Comparison of ENCODE assay signal across 18 mouse cellular contexts in genomic region chr3:121294200-121294599, GRCm38 (mm10). TPM values are rescaled to one million over a fixed set of nuclear protein-coding genes. Genes with fewer than 3 reads are reported as not detected.
DNase-seq lines count a peak whose midpoint lies in the region; ATAC-seq and TF ChIP-seq lines count a peak whose summit lies in the region.
"Had no signal": no experiment of that assay in that cellular context is flagged by ENCODE, and none has a peak within 500 bp of the region (broad histone marks: within the 10 kb centered on the region; RNA-seq: fewer than 3 reads in every experiment).

No protein-coding gene starts in this region.

- no peaks in the 10 kb centered on the region for H3K4me1 ChIP-seq in hindbrain, postnatal 0 days (ENCODE audit: insufficient read depth, low read length)
- H3K4me1 ChIP-seq in hindbrain, embryonic 14.5 days (replicated peaks; ENCODE audit: control insufficient read depth, insufficient read depth, low read length) = peaks cover 3% of the 10 kb centered on the region; the same call in 1 of the 2 replicates
- 0 out of 2 replicates have a peak, but pooled peaks cover 3% of the 10 kb centered on the region for H3K4me1 ChIP-seq in lung, embryonic 14.5 days (ENCODE audit: insufficient read depth)
- H3K4me1 ChIP-seq in CH12.LX (ENCODE audit: control insufficient read depth in 1 of 2, insufficient read depth in 2 of 2) = peaks cover 0 to 19% of the 10 kb centered on the region in 2 experiments; a peak in 2 of 4 replicates

- no peak for TF ChIP-seq EP300 in CH12.LX (IDR thresholded peaks at IDR 0.05; ENCODE audit: low read length)

- no peak overlapping the region for H3K9ac ChIP-seq in hindbrain, postnatal 0 days (replicated peaks; ENCODE audit: low read length)
- no peak overlapping the region for H3K9ac ChIP-seq in hindbrain, embryonic 14.5 days
- no peak overlapping the region for H3K9ac ChIP-seq in lung, embryonic 14.5 days
- no peak overlapping the region for H3K9ac ChIP-seq in CH12.LX (ENCODE audit: insufficient read depth, low read depth)
- H3K9ac ChIP-seq: kidney, embryonic 15.5 days; lung, embryonic 15.5 days; midbrain, embryonic 13.5 days had no signal

- H3K79me2 ChIP-seq in CH12.LX (replicated peaks; ENCODE audit: control insufficient read depth, extremely low read depth, insufficient read depth, poor library complexity, severe bottlenecking) = 0 out of 2 replicates have a peak, but pooled peaks cover 6% of the 10 kb centered on the region

- no peak overlapping the region for H3K27ac ChIP-seq in hindbrain, postnatal 0 days
- H3K27ac ChIP-seq in hindbrain, embryonic 14.5 days = no peak overlapping the region
- no peak overlapping the region for H3K27ac ChIP-seq in lung, embryonic 14.5 days (ENCODE audit: low read depth)
- H3K27ac ChIP-seq in CH12.LX (ENCODE audit: insufficient read depth, low read depth) = no peak overlapping the region
- H3K27ac ChIP-seq: forebrain, embryonic 10.5 days; kidney, embryonic 15.5 days; lung, embryonic 15.5 days; midbrain, embryonic 13.5 days had no signal

- H3K27me3 ChIP-seq in hindbrain, postnatal 0 days (ENCODE audit: insufficient read depth, low read length) = no peaks in the 10 kb centered on the region
- H3K27me3 ChIP-seq in hindbrain, embryonic 14.5 days (ENCODE audit: control insufficient read depth, insufficient read depth, low read length) = no peaks in the 10 kb centered on the region
- no peaks in the 10 kb centered on the region for H3K27me3 ChIP-seq in lung, embryonic 14.5 days (ENCODE audit: insufficient read depth, low read length)
- no peaks in the 10 kb centered on the region for H3K27me3 ChIP-seq in CH12.LX (replicated peaks)
- H3K27me3 ChIP-seq: kidney, embryonic 15.5 days; lung, embryonic 15.5 days; midbrain, embryonic 13.5 days had no signal

- peak; percentile 35; the same call in 1 of the 2 replicates for TF ChIP-seq CTCF in hindbrain, postnatal 0 days (IDR thresholded peaks at IDR 0.05; ENCODE audit: low read depth)
- peak; percentile 34 for TF ChIP-seq CTCF in lung, embryonic 14.5 days (IDR thresholded peaks at IDR 0.05; ENCODE audit: low read depth)
- TF ChIP-seq CTCF in CH12.LX (conservative IDR thresholded peaks at IDR 0.05 in 1 of 2, IDR thresholded peaks at IDR 0.05 in 1 of 2; ENCODE audit: low read depth in 2 of 2, low read length in 2 of 2) = peak in 1 of 2 experiments; percentile 55; a peak in 2 of 4 replicates

- in situ Hi-C loops in CH12.LX (cut with MboI; ENCODE audit: low pct_ligation_motif_present, low pct_unique_long_range_greater_than_20kb, low sequenced_read_pairs) = loop anchor here (5.0 kb wide), 2 partner anchors 37 to 122 kb away; partner anchors contain the start of gene Rwdd3

- no peaks in the 10 kb centered on the region for H3K36me3 ChIP-seq in hindbrain, postnatal 0 days (ENCODE audit: insufficient read depth, low read length)
- H3K36me3 ChIP-seq in hindbrain, embryonic 14.5 days (replicated peaks; ENCODE audit: control insufficient read depth, insufficient read depth) = no peaks in the 10 kb centered on the region
- no peaks in the 10 kb centered on the region for H3K36me3 ChIP-seq in lung, embryonic 14.5 days (ENCODE audit: insufficient read depth)
- peaks cover 0 to 14% of the 10 kb centered on the region in 2 experiments for H3K36me3 ChIP-seq in CH12.LX (replicated peaks in 1 of 2; ENCODE audit: control insufficient read depth in 1 of 2, insufficient read depth in 1 of 2, low read length in 1 of 2)
- H3K36me3 ChIP-seq: kidney, embryonic 15.5 days; lung, embryonic 15.5 days; midbrain, embryonic 13.5 days had no signal

- H3K9me3 ChIP-seq in hindbrain, postnatal 0 days (ENCODE audit: low read length) = no peaks in the 10 kb centered on the region
- no peaks in the 10 kb centered on the region for H3K9me3 ChIP-seq in hindbrain, embryonic 14.5 days (ENCODE audit: control insufficient read depth, low read length)
- no peaks in the 10 kb centered on the region for H3K9me3 ChIP-seq in lung, embryonic 14.5 days (ENCODE audit: low read depth, low read length)
- no peaks in the 10 kb centered on the region for H3K9me3 ChIP-seq in CH12.LX (replicated peaks; ENCODE audit: low read length)
- H3K9me3 ChIP-seq: forebrain, embryonic 10.5 days; kidney, embryonic 15.5 days; lung, embryonic 15.5 days; midbrain, embryonic 13.5 days had no signal

- no peak overlapping the region for H3K4me2 ChIP-seq in hindbrain, postnatal 0 days (ENCODE audit: low read depth, low read length)
- no peak overlapping the region for H3K4me2 ChIP-seq in hindbrain, embryonic 14.5 days (replicated peaks)
- no peak overlapping the region for H3K4me2 ChIP-seq in lung, embryonic 14.5 days
- no peak overlapping the region for H3K4me2 ChIP-seq in CH12.LX (ENCODE audit: insufficient read depth, low read depth, poor library complexity, severe bottlenecking)
- H3K4me2 ChIP-seq: kidney, embryonic 15.5 days; lung, embryonic 15.5 days; midbrain, embryonic 13.5 days had no signal

- TF ChIP-seq POLR2A in CH12.LX (IDR thresholded peaks at IDR 0.05; ENCODE audit: low read depth, low read length) = no peak

- H3K4me3 ChIP-seq in hindbrain, postnatal 0 days (ENCODE audit: low read length) = no peak overlapping the region
- no peak overlapping the region for H3K4me3 ChIP-seq in hindbrain, embryonic 14.5 days (replicated peaks; ENCODE audit: low read length)
- H3K4me3 ChIP-seq in lung, embryonic 14.5 days (ENCODE audit: low read depth, low read length) = no peak overlapping the region
- H3K4me3 ChIP-seq in CH12.LX (replicated peaks in 1 of 3; ENCODE audit: low read depth in 2 of 3, low read length in 2 of 3, poor library complexity in 1 of 3) = no peak overlapping the region
- H3K4me3 ChIP-seq: forebrain, embryonic 10.5 days; kidney, embryonic 15.5 days; lung, embryonic 15.5 days; midbrain, embryonic 13.5 days; myocyte had no signal

- no peak for DNase-seq in hindbrain, postnatal 0 days (ENCODE audit: low spot score)
- DNase-seq in hindbrain, embryonic 14.5 days (ENCODE audit: low spot score) = no peak
- DNase-seq in lung, embryonic 14.5 days = no peak
- DNase-seq in lung, postnatal 4 days = no peak
- DNase-seq in CH12.LX (ENCODE audit: extremely low read depth) (no peak), R1 (ENCODE audit: low read depth, low spot score) (peak; percentile 34)
- DNase-seq in thymus, adult 18-20 months = no peak
- DNase-seq in adrenal gland, adult 2 months = no peak
- DNase-seq: cerebellum, adult 2 months; gastrocnemius, postnatal 14 days; layer of hippocampus, postnatal 36 days; liver; thymus, postnatal 4 days had no signal

- no peak; the same call in 1 of the 2 replicates for TF ChIP-seq RAD21 in CH12.LX (IDR thresholded peaks at IDR 0.05; ENCODE audit: low read depth, low read length)

- 84% methylated on average over 2 of the region's 2 CpGs for WGBS in hindbrain, postnatal 0 days
- 77% methylated on average over 2 of the region's 2 CpGs for WGBS in hindbrain, embryonic 14.5 days
- 73% methylated on average over 2 of the region's 2 CpGs for WGBS in lung, embryonic 14.5 days

- dilution Hi-C loops in CH12.LX (cut with MboI; ENCODE audit: extremely low pct_ligation_motif_present, extremely low pct_unique_long_range_greater_than_20kb, low sequenced_read_pairs) = no loop called here

- ATAC-seq in hindbrain, postnatal 0 days = no peak
- ATAC-seq in hindbrain, embryonic 14.5 days (ENCODE audit: low FRiP score) = no peak
- ATAC-seq in lung, embryonic 14.5 days (ENCODE audit: insufficient read depth) = no peak
- ATAC-seq: midbrain, embryonic 13.5 days had no signal

TF ChIP-seq in CH12.LX, 34 proteins besides CTCF, POLR2A, EP300 and RAD21:
- TF ChIP-seq MEF2A (IDR thresholded peaks at IDR 0.05; ENCODE audit: borderline replicate concordance, low read depth, low read length) (no peak), CHD2 (IDR thresholded peaks at IDR 0.05; ENCODE audit: low read length) (no peak), RCOR1 (conservative IDR thresholded peaks at IDR 0.05; ENCODE audit: low read depth, low read length) (no peak), ZNF384 (IDR thresholded peaks at IDR 0.05; ENCODE audit: low read depth, low read length) (no peak), USF1 (IDR thresholded peaks at IDR 0.05; ENCODE audit: low read depth, low read length) (no peak), MYC (IDR thresholded peaks at IDR 0.05; ENCODE audit: low read depth, low read length) (peak; percentile 54; the same call in 1 of the 2 replicates), MXI1 (IDR thresholded peaks at IDR 0.05; ENCODE audit: low read depth, low read length) (no peak), MAFK (IDR thresholded peaks at IDR 0.05; ENCODE audit: insufficient replicate concordance, low read length) (no peak), CHD1 (IDR thresholded peaks at IDR 0.05; ENCODE audit: low read depth, low read length) (no peak), SMC3 (IDR thresholded peaks at IDR 0.05; ENCODE audit: low read depth, low read length) (peak; percentile 11; the same call in 1 of the 2 replicates), JUN (IDR thresholded peaks at IDR 0.05; ENCODE audit: insufficient read depth, low read depth, low read length) (no peak), USF2 (conservative IDR thresholded peaks at IDR 0.05; ENCODE audit: low read depth, low read length) (no peak)

RNA-seq across cellular contexts. Expression of gene Alg14, which starts 2.6 kb away (rescaled TPM):
- 26.6 and 30.3 TPM in 2 replicates for total RNA-seq in hindbrain, postnatal 0 days (2014; rRNA removed)
- polyA plus RNA-seq in hindbrain, postnatal 0 days (2015; fragmentation: Nextera tagmentation; extraction: Ambion mirVana) = 35.3 and 39.5 TPM in 2 replicates
- polyA plus RNA-seq in hindbrain, embryonic 14.5 days (2014; fragmentation: Nextera tagmentation; extraction: Ambion mirVana) = 35.0 and 47.1 TPM in 2 replicates
- polyA plus RNA-seq in lung, embryonic 14.5 days (2014; fragmentation: Nextera tagmentation; extraction: Ambion mirVana) = 39.2 and 43.9 TPM in 2 replicates
- total RNA-seq in CH12.LX (2012; rRNA removed) (5.0 and 6.3 TPM in 2 replicates), CH12.LX (2014; rRNA removed) (6.0 and 7.6 TPM in 2 replicates)
- polyA plus RNA-seq in CH12.LX (2012; ENCODE audit: insufficient read length, low read depth) = 8.3 and 10.2 TPM in 2 replicates
- 10 to 100 TPM; 37.3 to 39.7 TPM for total RNA-seq in adrenal gland, adult 2 months (2021)
- 16.1 and 16.4 TPM in 2 replicates for polyA plus RNA-seq in adrenal gland, adult 2 months (2012; rRNA removed)

RNA-seq across cellular contexts. Expression of gene Tmem56, which starts 11.3 kb away (rescaled TPM):
- 8.1 and 13.5 TPM in 2 replicates for total RNA-seq in hindbrain, postnatal 0 days (2014; rRNA removed)
- polyA plus RNA-seq in hindbrain, postnatal 0 days (2015; fragmentation: Nextera tagmentation; extraction: Ambion mirVana) = 3.8 and 3.9 TPM in 2 replicates
- polyA plus RNA-seq in hindbrain, embryonic 14.5 days (2014; fragmentation: Nextera tagmentation; extraction: Ambion mirVana) = 4.3 and 5.0 TPM in 2 replicates
- polyA plus RNA-seq in lung, embryonic 14.5 days (2014; fragmentation: Nextera tagmentation; extraction: Ambion mirVana) = 0.34 and 0.49 TPM in 2 replicates
- total RNA-seq in CH12.LX (2012; rRNA removed) (not detected in 2 replicates), CH12.LX (2014; rRNA removed) (not detected in 2 replicates)
- polyA plus RNA-seq in CH12.LX (2012; ENCODE audit: insufficient read length, low read depth) = not detected in 2 replicates
- total RNA-seq in adrenal gland, adult 2 months (2021) = 10 to 100 TPM; 32.0 to 56.3 TPM
- 7.8 TPM in 2 replicates for polyA plus RNA-seq in adrenal gland, adult 2 months (2012; rRNA removed)
